Mouse (Mus musculus) left cerebral cortex, postnatal 10 days (tissue): Measurements from ENCODE around the gene Helb. TPM values are rescaled to one million over a fixed set of nuclear protein-coding genes. Genes with fewer than 3 reads are reported as not detected.
"Not testable (repeated sequence)": the region's sequence is repeated elsewhere in the genome, so short reads cannot be mapped to it uniquely, and the experiment has no call there.

Experiments used
- DNase-seq, 2 experiments: peaks; one replicate each; pipeline ENCODE4 v3.0.0; 2021 to 2022; ENCODE audit warnings: low spot score in 2 of 2, mixed read lengths in 1 of 2; ENCODE audit errors: extremely low spot score in 1 of 2
- intact Hi-C: fragments of 180-260 bp; cut with DNase I; formaldehyde crosslinking; loops from one replicate; pipeline ENCODE4 v1.15.1; 2025
- total RNA-seq, 2 experiments: library from RNA; stranded (reverse); gene quantifications; 2 replicates each; pipeline ENCODE4 v1.2.3; 2021

Gene Helb
- total RNA-seq, result 1 to 10 TPM; 2.6 to 3.7 TPM

DNA sequence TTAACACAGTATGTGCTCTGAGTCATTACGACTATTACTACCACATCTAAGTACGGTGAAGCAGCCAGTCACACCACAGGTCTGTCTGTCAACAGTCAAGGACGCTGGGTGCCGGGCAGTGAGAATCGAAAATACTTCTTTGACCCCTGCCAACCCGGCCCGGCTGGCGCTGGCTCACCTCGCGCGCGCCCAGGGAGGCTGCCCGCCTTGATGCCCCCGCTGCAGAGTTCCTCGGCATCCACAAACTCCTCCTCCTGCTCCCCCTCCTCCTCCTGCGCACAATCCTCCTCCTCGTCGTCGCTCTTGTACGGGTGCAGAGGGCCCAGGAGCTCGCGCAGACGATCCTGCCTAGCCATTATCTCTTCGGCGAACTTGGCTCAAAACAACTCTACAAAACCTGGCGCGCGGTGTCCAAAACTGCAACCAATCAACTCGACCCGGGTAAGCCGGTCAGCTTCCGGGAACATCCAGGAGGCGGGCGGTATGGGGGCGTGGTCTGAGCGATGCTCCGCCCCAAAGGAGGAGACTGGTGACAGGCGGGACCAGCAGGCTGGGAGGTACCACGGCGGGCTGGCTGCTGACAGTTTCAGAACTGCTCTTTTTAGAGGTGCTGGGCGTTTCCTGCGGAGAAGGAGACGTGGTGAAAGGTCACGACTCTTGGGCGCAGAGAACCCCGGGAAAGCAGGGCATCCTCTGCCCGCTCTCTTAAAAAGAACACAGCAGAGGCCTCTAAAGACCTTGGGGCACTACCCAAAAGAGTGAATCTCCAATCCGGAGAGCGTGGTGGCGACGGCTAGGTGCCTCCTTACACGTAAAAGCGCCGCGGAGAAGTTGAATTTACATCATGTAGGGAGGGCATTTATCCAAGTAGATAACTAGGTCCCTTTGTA, at the start of gene Helb:
Gene Helb, minus strand, starts transcription at position 481 of the 890 bp plus-strand sequence.
- DNase-seq, result peak; percentile 86 to 96
- intact Hi-C loops, result no loop called here

DNA sequence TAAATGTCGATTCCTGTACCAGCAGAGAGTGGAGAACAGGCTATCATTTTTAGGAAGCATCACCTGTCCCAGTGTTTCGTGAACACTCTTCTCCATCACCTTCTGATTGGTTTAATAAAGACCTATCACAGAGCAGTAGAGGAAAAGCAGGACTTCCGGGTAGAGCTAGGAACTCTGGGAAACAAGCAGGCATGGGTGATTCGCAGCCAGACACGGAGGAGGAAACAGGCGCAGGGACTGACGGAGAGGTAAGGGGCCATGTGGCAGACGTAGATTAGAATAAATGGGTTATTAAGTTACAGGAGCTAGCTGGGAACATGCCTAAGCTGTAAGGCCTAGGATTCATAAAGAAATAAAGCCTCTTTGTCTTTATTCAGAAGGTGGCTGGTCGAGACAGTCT, 47.7 kb upstream of the Helb start:
- DNase-seq, result no peak
- intact Hi-C loops, result no loop called here

DNA sequence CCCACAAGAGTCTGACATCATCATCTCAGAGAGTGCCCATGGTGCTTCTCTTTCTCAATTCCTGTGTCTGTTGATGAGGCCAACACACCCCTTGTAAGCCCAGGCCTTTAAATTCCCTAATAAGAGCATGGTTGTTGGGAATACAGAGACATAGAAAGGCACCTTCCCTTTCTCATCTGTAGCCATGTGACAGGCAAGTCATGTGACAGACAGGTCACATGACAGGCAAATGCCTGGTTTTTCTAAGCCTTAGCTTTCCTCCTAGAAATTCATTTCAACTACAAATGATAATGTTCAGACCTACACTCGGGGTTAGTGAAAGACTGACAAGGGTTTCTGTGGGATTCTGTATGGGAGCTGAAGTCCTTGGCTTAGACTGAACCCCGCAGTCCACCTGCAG, 41.1 kb upstream of the Helb start:
- intact Hi-C loops, result no loop called here
- no peak for DNase-seq

DNA sequence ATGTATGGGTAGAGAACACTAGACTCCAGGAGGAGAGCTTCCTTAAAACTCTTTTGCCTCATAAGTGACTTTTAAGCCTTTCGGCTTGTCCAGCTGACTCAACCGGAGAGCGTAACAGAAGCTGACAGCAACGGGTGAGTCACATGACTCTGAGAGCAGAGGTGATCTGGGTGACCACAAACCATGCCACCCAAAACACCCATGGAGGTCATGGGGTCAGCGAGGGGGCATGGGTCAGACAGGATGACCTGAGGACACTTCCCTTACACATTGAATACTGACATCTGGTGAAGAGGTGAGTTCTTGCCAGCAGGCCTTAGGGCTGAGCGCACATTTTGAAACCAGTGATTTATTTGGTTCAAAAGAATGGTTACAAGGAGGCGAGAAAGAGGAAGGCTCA, 38.9 kb upstream of the Helb start:
- no peak for DNase-seq
- intact Hi-C loops, result no loop called here

DNA sequence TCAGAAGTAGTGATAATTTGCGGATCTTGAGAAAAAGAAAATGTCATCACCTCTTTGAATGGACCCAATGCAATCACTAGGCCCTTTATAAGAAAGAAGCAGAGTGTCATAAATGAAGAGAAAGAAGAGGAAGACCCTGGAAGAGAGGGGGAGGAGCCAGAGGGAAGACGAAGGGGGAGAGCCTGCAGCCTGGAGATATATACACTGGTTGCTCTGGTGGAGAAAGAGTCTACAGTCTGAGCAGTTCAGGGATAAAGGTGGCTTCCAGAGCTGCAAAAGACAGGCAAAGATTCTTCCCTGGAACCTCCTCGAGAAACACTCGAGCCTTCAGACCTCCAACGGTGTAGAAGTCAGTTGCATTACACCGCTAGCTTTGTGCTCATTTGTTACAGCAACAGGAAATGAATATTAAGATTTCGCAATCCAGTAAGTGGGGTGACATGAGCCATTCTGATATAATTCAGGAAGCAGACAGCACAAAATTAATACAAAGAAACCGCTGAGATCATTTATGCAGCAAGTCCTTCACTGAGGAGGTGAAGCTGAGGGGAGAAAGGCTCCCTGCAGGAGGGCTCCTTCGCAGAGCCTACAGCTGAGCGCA, 28.2 kb upstream of the Helb start:
- no peak for DNase-seq
- intact Hi-C loops, result no loop called here

DNA sequence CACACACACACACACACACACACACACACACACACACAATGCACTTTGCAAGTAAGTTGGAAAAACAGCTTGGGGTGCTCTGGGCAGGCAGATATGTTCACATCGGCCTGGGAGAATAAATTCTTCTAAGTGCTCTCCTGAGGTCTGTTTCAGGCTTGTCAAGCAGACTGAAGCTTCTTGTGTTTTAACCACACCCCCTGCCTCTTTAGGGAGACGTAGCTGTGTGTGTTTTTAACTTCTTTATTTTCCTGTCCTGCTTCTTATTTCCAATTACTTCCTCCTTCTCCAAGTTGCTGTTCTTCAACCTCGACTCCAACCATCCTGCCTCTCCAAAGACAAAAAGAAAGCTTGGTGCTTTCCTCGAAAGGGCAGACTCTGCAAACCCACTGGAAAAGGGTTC, 27.4 kb upstream of the Helb start:
- DNase-seq, result no peak
- intact Hi-C loops, result no loop called here

DNA sequence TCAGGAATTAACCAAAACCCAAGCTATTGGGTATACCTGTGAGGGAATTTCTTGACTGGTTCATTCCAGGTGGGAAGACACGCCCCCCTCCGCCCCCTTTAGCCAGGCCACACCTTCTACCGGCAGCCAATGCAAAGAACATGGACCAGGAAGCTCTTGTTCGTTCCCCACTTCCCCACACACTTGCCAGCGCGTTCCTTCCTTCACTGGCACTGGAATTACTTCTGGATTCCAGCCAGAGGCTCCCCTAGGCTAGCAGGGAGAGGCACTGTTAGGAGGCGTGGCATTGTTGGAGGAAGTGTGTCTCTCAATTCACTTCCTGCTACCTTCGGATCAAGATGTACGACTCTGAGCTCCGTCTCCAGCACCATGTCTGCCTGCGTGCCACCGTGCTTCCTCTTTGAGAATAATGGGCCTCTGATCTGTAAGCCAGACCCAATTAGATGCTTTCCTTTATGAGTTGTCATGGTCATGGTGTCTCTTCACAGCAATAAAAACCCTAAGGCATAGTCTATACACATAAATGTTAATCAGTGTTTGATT, 23.3 kb upstream of the Helb start:
- intact Hi-C loops, result no loop called here
- no peak for DNase-seq

DNA sequence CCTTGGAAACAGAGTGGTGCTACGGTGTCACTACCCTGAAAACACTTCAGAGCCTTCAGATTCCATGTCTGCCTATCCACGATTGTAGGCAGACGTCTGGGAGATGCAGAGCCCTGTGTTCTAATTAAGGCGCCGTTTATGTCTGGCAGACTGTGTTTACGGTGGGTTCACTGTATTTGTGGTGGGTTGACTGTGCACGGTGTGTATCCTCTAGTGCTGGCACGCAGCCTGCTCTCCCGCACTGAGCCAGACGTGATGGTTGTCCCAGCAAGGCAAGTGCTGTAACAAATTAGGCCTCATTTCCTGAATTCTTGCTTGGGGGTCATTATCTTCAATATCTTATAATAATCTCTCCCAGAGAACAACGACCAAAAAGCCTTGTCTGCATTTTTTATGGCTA, 20.9 kb upstream of the Helb start:
- DNase-seq, result no peak
- intact Hi-C loops, result no loop called here

DNA sequence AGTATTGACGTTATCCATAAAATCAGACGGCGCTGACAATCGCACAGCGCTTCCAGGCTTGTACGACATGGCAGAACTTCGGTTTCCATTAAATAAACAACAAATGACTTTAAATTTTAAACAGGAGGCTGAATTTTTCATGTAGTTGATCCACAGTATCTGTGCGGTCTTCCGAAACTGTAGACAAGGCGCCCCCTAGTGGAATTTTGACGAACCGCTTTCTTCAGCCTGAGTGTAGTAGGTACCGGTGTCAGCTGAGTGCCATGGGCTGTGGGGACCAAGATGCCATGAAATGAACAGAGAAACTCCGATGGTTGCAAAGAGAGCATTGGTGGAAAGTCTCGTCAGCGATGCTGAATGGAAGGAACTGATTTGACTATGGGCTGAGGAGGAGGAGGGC, 17.8 kb upstream of the Helb start:
- DNase-seq, result peak; percentile 51 to 59
- intact Hi-C loops, result no loop called here

DNA sequence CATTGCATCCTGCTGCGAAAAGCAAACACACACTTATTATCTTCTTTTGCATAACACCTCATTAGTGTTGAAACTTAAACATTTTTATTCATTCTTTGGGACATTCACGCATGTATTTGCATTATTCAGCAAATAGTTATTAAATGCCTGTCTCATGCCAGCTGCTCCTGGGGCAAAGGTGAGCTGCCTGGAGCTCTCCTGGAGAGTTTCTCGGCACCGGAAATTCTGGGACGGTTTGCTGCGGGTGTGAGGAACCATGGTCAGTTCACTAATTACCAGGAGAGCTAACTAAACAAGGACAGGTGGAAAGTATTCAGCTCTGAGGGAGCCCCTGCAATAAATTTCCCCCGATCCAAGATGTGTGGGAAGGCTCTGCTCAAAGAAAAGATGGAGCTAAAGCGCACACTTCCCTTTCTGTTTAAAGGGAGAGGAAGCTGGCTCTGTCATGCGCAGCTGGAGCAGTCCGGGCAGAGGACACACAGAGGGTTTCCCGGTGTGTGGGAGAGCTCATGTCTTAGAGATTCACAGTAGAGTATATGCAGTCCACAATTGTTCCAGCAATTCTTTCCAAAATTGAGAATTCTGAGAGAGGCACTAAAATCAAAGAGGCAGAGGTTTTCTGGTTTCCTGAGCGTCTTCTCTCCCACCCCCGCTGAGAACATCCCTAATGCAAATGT, 16.0 kb upstream of the Helb start:
- intact Hi-C loops, result no loop called here
- DNase-seq, result no peak

DNA sequence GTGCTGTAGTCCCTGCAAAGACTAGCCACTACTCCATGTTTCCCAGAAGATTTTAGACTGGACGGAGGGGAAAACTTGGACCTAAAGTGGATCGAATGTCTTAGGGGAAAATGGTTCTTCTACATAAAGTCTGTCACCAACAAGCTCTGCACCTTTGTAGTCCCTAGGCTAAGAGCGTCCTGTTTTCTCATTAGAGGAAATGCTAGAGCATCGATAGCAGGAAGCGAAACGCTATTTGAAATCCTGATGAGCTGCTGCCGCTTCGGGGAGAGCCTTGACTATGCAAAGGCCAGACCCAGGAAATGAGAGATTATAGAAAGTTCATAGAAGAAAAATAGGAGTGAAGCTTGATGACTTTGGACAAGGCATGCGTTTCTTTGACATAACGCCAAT, 12.7 kb upstream of the Helb start:
- no peak for DNase-seq
- intact Hi-C loops, result loop anchor here (2.0 kb wide), 1 partner anchor 481 kb away; no protein-coding TSS in a partner anchor

DNA sequence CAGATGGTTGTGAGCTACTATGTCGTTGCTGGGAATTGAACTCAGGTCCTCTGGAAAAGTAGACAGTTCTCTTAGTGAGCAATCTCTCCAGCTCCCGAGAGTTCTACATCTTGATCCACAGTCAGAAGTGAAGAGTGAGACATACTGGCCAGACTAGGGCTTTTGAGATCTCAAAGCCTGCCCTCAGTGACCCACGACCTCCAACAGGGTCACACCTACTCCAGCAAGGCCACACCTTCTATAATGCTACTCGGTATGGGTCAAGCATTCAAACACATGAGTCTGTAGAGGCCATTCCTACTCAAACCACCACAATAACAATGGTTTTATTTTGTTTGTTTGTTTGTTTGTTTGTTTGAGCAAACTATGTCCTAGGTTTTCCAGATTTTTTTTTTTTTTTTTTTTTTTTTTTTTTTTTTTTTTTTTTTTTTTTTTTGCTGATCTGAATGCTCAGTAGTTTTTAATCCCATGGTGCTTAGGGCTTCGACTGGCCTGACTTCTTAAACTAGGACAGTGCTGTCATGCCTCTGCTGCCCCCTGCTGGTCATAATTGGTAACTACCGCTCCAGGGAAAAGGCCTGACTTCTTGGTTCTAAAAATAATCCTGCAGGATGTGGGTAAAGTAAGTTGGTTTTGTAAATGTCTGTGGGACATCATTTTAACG, 12.1 kb upstream of the Helb start:
- intact Hi-C loops, result loop anchor here (2.0 kb wide), 1 partner anchor 480 kb away; no protein-coding TSS in a partner anchor
- DNase-seq, result peak; percentile 82

DNA sequence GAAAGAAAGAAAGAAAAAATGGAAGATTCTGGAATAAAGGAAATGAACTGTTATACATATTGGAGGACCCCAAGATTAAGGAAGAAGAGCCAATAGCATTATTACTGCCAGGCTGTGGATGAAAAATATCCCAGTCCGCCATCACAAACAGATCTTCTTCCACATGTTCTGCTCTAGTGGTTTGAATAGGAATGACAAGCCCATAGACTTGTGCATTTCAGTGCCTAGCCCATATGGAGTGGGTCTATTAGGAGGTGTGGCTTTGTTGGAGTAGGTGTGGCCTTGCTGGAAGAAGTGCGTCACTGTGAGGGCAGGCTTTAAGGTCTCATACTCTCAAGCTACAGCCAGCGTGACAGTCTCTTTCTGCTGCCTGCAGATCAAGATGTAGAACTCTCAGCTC, 10.9 kb upstream of the Helb start:
- no peak for DNase-seq
- intact Hi-C loops, result loop anchor here (2.0 kb wide), 2 partner anchors 321 to 479 kb away; no protein-coding TSS in a partner anchor

DNA sequence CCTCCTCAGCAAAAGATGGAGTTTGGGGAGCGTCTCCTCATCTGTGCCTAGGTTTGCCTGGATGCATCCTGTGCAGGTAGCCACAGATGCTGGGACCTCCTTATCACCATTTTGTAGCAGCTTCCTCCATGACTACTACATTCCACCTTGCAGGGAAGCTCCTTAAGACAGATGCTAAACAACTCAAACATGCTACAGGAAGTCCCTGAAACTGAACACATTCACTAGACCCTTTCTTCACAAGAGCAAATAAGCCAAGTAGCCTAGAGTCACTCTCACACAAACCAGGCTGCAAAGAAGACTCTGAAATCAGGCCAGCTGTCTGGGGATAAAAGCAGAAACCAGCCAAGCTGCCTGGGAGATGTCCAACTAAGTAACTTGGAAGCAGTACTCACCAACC, 2.5 kb upstream of the Helb start:
- intact Hi-C loops, result no loop called here
- no peak for DNase-seq

DNA sequence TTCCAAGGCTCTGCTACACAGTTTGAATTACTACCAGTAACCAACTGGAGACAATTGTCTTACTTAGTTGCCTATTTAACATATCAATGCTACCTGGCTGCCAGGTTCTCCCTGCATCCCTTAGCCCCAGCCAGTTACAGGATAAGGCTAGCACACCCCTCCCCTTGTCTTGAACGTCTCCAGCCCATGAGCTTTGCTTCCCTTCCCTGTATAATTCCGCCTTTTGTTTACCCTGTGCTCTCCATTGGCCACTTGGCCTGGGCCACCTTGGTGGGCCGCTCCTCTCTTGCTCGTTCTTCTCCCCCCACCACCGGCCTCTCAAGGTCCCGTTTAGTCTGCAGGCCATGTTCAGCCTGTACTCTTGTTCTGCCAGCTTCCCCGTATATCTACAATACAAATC, 1.7 kb upstream of the Helb start:
- no peak for DNase-seq
- intact Hi-C loops, result no loop called here

DNA sequence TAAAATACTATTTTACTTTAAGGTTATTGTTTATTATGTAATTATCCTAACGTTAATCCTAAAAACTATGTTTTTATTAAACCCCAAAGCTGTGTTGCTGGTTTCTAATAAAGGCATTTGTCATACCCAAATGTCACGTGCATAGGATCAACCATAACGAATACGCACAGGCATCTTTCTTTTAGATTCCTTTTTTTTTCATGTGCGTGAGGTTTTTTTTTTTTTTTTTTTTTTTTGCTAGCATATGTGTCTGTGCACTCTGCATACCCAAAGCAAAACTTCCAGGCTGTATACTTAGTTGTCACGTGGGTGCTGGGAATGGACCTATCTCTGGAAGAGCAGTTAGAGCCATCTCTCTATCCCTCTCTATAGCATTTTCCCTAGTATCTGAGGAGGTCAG, 1.2 kb upstream of the Helb start:
- intact Hi-C loops, result no loop called here

DNA sequence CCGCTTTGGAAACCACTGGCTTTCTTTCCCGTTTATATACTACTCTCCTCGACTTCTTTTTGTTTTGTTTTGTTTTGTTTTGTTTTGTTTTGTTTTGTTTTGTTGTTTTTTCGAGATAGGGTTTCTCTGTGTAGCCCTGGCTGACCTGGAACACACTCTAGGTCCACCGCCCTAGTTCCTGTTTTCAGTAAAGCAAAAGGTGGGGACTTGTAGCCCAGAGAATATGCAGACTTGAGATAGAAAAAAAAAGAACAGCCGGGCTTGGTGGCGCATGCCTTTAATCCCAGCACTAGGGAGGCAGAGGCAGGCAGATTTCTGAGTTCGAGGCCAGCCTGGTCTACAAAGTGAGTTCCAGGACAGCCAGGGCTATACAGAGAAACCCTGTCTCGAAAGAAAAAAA, 695 bp upstream of the Helb start:
- DNase-seq, intact Hi-C loops: not testable (repeated sequence)

More for the DNA sequence above, 1.2 kb upstream of the Helb start:
- DNase-seq, result no peak

DNA sequence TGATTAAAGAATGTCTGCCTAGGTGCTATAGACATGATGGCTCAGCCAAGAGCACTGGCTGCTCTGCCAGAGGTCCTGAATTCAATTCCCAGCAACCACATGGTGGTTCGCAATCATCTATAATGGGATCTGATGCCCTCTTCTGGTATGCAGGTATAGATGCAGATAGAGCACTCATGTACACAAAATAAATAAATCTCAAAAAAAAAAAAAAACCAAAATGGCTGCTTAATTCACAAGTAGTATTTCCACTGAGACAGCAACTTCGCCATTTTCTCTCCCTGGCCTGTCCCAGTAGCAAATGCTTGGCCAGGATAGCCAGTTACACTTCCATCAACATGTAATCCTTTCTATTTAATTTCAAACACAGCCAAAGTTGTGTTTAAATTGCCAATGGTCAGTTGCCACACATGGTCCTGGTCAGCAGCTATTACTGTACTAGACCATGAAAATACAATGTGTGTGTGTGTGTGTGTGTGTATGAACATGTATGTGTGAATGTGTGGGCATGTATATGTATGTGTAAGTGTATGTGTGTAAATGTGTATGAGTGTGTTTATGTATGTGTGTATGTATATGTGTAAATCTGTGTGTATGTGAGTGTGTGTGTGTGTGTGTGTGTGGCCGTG, 982 bp downstream of the Helb start:
- no peak for DNase-seq
- intact Hi-C loops, result no loop called here

DNA sequence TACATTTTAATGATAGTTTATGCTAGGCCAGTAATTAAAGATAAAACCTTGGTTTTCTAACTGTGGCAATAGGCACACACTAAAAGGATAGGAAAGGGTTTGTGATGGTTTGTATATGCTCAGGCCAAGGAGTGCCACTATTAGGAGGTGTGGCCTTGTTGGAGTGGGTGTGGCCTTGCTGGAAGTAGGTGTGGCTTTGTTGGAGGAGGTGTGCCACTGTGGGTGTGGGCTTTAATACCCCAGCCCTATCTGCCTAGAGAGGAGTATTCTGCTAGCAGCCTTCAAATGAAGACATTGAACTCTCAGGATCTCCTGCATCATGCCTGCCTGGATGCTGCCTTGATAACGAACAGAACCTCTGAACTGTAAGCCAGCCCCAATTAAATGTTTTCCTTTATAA, 12.0 kb downstream of the Helb start:
- no peak for DNase-seq
- intact Hi-C loops, result no loop called here
